ENCODE assay signal across 8 mouse cellular contexts in the genomic region with DNA sequence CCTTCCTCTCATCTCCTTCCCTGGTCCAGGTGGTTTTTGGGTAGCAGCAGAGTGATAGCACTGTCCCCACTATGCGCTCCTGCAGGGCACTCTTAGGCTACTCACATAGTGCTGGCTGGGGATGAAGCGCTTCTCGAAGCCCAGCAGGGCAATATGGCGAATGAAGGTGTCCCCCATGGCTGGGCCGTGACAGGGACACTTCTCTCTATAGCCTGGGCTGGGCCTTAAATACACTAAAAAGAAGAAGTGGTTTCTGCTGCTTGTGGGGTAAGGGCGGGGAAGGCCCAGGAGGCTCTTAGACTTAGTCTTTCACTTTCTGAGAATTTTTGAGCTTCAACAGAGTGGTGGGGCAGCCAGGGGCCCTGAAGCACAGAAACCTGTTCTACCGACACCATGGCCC. TPM values are rescaled to one million over a fixed set of nuclear protein-coding genes. Genes with fewer than 3 reads are reported as not detected.
DNase-seq lines count a peak whose midpoint lies in the region; ATAC-seq and TF ChIP-seq lines count a peak whose summit lies in the region.
"Had no signal": no experiment of that assay in that cellular context is flagged by ENCODE, and none has a peak within 500 bp of the region (broad histone marks: within the 10 kb centered on the region; RNA-seq: fewer than 3 reads in every experiment).

A gene (minus strand): TSS at position 235 of the 400 bp plus-strand sequence.

- intact Hi-C loops in left cerebral cortex, postnatal 25 days (cut with DNase I), result loop anchor here (5.0 kb wide), 1 partner anchor 113 kb away; no protein-coding TSS in a partner anchor

- H3K4me2 ChIP-seq in midbrain, embryonic 12.5 days (replicated peaks), result no peak within 1 kb of the TSS
- no peak within 1 kb of the TSS for H3K4me2 ChIP-seq in midbrain, postnatal 0 days (ENCODE audit: low read depth, low read length, poor library complexity, severe bottlenecking)
- H3K4me2 ChIP-seq in embryonic facial prominence, embryonic 12.5 days (replicated peaks), result no peak within 1 kb of the TSS
- H3K4me2 ChIP-seq in lung, embryonic 14.5 days, result no peak within 1 kb of the TSS; the same call in 1 of the 2 replicates

- H3K27me3 ChIP-seq in midbrain, embryonic 12.5 days, result no peaks in the 10 kb centered on the region
- no peaks in the 10 kb centered on the region for H3K27me3 ChIP-seq in midbrain, postnatal 0 days (ENCODE audit: insufficient read depth, low read length)
- no peaks in the 10 kb centered on the region for H3K27me3 ChIP-seq in embryonic facial prominence, embryonic 12.5 days
- no peaks in the 10 kb centered on the region for H3K27me3 ChIP-seq in lung, embryonic 14.5 days (ENCODE audit: insufficient read depth, low read length)
- no peaks in the 10 kb centered on the region for H3K27me3 ChIP-seq in kidney, adult 2 months (replicated peaks; ENCODE audit: control insufficient read depth, insufficient read depth, low read length)

- WGBS in midbrain, embryonic 12.5 days, result 89% methylated on average over 7 of the region's 7 CpGs
- WGBS in midbrain, postnatal 0 days, result 87% methylated on average over 7 of the region's 7 CpGs
- 87% methylated on average over 7 of the region's 7 CpGs for WGBS in embryonic facial prominence, embryonic 12.5 days
- WGBS in lung, embryonic 14.5 days, result 77% methylated on average over 7 of the region's 7 CpGs
- 95% methylated on average over 7 of the region's 7 CpGs for WGBS in kidney, adult 2 months

- no peak for TF ChIP-seq CTCF in midbrain, postnatal 0 days (IDR thresholded peaks at IDR 0.05)
- no peak for TF ChIP-seq CTCF in lung, embryonic 14.5 days (IDR thresholded peaks at IDR 0.05; ENCODE audit: low read depth)
- no peak for TF ChIP-seq CTCF in kidney, adult 2 months (conservative IDR thresholded peaks at IDR 0.05; ENCODE audit: insufficient read depth, insufficient read length, low read depth, low read length)

- ATAC-seq in midbrain, embryonic 12.5 days (ENCODE audit: low FRiP score, low read depth), result no peak
- no peak for ATAC-seq in midbrain, postnatal 0 days (ENCODE audit: low FRiP score)
- no peak for ATAC-seq in embryonic facial prominence, embryonic 12.5 days (ENCODE audit: insufficient number of reproducible peaks, insufficient read depth, low FRiP score, low TSS enrichment)
- ATAC-seq in lung, embryonic 14.5 days (ENCODE audit: insufficient read depth), result no peak

- no peak within 1 kb of the TSS for H3K4me3 ChIP-seq in midbrain, embryonic 12.5 days
- no peak within 1 kb of the TSS for H3K4me3 ChIP-seq in midbrain, postnatal 0 days (ENCODE audit: low read depth, low read length)
- no peak within 1 kb of the TSS for H3K4me3 ChIP-seq in embryonic facial prominence, embryonic 12.5 days
- no peak within 1 kb of the TSS for H3K4me3 ChIP-seq in lung, embryonic 14.5 days (ENCODE audit: low read depth, low read length)
- no peak within 1 kb of the TSS for H3K4me3 ChIP-seq in kidney, adult 2 months (ENCODE audit: insufficient read depth, low read depth, low read length)

- no peaks in the 10 kb centered on the region for H3K36me3 ChIP-seq in midbrain, embryonic 12.5 days
- H3K36me3 ChIP-seq in midbrain, postnatal 0 days (ENCODE audit: insufficient read depth, low read length), result no peaks in the 10 kb centered on the region
- H3K36me3 ChIP-seq in embryonic facial prominence, embryonic 12.5 days, result no peaks in the 10 kb centered on the region
- H3K36me3 ChIP-seq in lung, embryonic 14.5 days (ENCODE audit: insufficient read depth), result no peaks in the 10 kb centered on the region
- no peaks in the 10 kb centered on the region for H3K36me3 ChIP-seq in kidney, adult 2 months (ENCODE audit: control insufficient read depth, insufficient read depth, low read length)

- 0 out of 2 replicates have a peak within 1 kb of the TSS, but pooled peaks have one; percentile 20 for H3K9ac ChIP-seq in midbrain, embryonic 12.5 days (replicated peaks)
- no peak within 1 kb of the TSS for H3K9ac ChIP-seq in midbrain, postnatal 0 days (replicated peaks; ENCODE audit: low read length, poor library complexity, severe bottlenecking)
- H3K9ac ChIP-seq in embryonic facial prominence, embryonic 12.5 days, result no peak within 1 kb of the TSS
- no peak within 1 kb of the TSS; the same call in 1 of the 2 replicates for H3K9ac ChIP-seq in lung, embryonic 14.5 days

- no peaks in the 10 kb centered on the region for H3K9me3 ChIP-seq in midbrain, embryonic 12.5 days
- no peaks in the 10 kb centered on the region for H3K9me3 ChIP-seq in midbrain, postnatal 0 days (ENCODE audit: low read length)
- no peaks in the 10 kb centered on the region for H3K9me3 ChIP-seq in embryonic facial prominence, embryonic 12.5 days
- no peaks in the 10 kb centered on the region for H3K9me3 ChIP-seq in lung, embryonic 14.5 days (ENCODE audit: low read depth, low read length)

- DNase-seq in midbrain, postnatal 0 days (ENCODE audit: low spot score), result no peak
- no peak for DNase-seq in lung, embryonic 14.5 days
- peak; percentile 87 to 90 for DNase-seq in spleen, postnatal 36 days (ENCODE audit: low spot score in 2 of 2)
- DNase-seq in kidney, adult 2 months, result no peak
- DNase-seq in left cerebral cortex, postnatal 25 days (ENCODE audit: low spot score in 2 of 2), result no peak
- DNase-seq: embryo, embryonic 11 days had no signal

- H3K4me1 ChIP-seq in midbrain, embryonic 12.5 days, result peaks cover 17% of the 10 kb centered on the region
- H3K4me1 ChIP-seq in midbrain, postnatal 0 days (ENCODE audit: insufficient read depth, low read length), result no peaks in the 10 kb centered on the region
- peaks cover 32% of the 10 kb centered on the region for H3K4me1 ChIP-seq in embryonic facial prominence, embryonic 12.5 days
- no peaks in the 10 kb centered on the region; the same call in 1 of the 2 replicates for H3K4me1 ChIP-seq in lung, embryonic 14.5 days (ENCODE audit: insufficient read depth)
- no peaks in the 10 kb centered on the region for H3K4me1 ChIP-seq in kidney, adult 2 months (ENCODE audit: control insufficient read depth, insufficient read depth, low read length)

- no peak for TF ChIP-seq POLR2A in kidney, adult 2 months (IDR thresholded peaks at IDR 0.05; ENCODE audit: low read depth, low read length)

- H3K27ac ChIP-seq in midbrain, embryonic 12.5 days (replicated peaks), result no peak within 1 kb of the TSS
- no peak within 1 kb of the TSS for H3K27ac ChIP-seq in midbrain, postnatal 0 days (ENCODE audit: low read depth, low read length)
- H3K27ac ChIP-seq in embryonic facial prominence, embryonic 12.5 days, result 0 out of 2 replicates have a peak within 1 kb of the TSS, but pooled peaks have one; percentile 17
- H3K27ac ChIP-seq in lung, embryonic 14.5 days (ENCODE audit: low read depth), result 0 out of 2 replicates have a peak within 1 kb of the TSS, but pooled peaks have one; percentile 24
- no peak within 1 kb of the TSS for H3K27ac ChIP-seq in kidney, adult 2 months (ENCODE audit: insufficient read depth, low read depth, low read length)

RNA-seq across cellular contexts. Expression of the gene that starts here (rescaled TPM):
- 2.2 and 3.1 TPM in 2 replicates for polyA plus RNA-seq in midbrain, embryonic 12.5 days (2016; fragmentation: Nextera tagmentation; extraction: Ambion mirVana)
- total RNA-seq in midbrain, postnatal 0 days (2014; rRNA removed), result 4.3 and 9.2 TPM in 2 replicates
- 2.1 and 2.2 TPM in 2 replicates for polyA plus RNA-seq in midbrain, postnatal 0 days (2015; fragmentation: Nextera tagmentation; extraction: Ambion mirVana)
- polyA plus RNA-seq in embryonic facial prominence, embryonic 12.5 days (2016; fragmentation: Nextera tagmentation; extraction: Ambion mirVana), result 2.2 and 2.3 TPM in 2 replicates
- polyA plus RNA-seq in lung, embryonic 14.5 days (2014; fragmentation: Nextera tagmentation; extraction: Ambion mirVana), result 4.8 and 6.4 TPM in 2 replicates
- polyA plus RNA-seq in kidney, adult 2 months (2012; rRNA removed), result 2.6 and 6.7 TPM in 2 replicates
- 1 to 10 TPM; 5.1 to 7.3 TPM for total RNA-seq in left cerebral cortex, postnatal 25 days (2021)

Comparison
In these comparisons a context has a peak if more than half of its experiments do, and no peak if none do; other contexts are left out.
1. H3K27ac ChIP-seq: peak in embryonic facial prominence, embryonic 12.5 days (single experiment) and lung, embryonic 14.5 days (single experiment); none in midbrain, embryonic 12.5 days (single experiment), midbrain, postnatal 0 days (single experiment) and kidney, adult 2 months (single experiment).
2. DNase-seq: peak in spleen, postnatal 36 days (2 of 2); none in midbrain, postnatal 0 days (single experiment), lung, embryonic 14.5 days (single experiment), kidney, adult 2 months (single experiment) and left cerebral cortex, postnatal 25 days (0 of 2).